Mouse (Mus musculus) Patski (cell line): ENCODE results near the gene Nkx2-2. TPM values are rescaled to one million over a fixed set of nuclear protein-coding genes. Genes with fewer than 3 reads are reported as not detected.

Source experiments
- ATAC-seq: fragments of 100-300 bp; one replicate; pipeline ENCODE4 v1.8.0; 2021
- CTCF ChIA-PET: fragments of 350-600 bp; sonication (Branson Sonifier 250); formaldehyde crosslinking; loops from one replicate; lab custom pipeline; 2022; ENCODE audit warnings: inconsistent platforms; lab: Charles Lee
- POLR2A ChIA-PET: fragments of 350-600 bp; sonication (Branson Sonifier 250); formaldehyde crosslinking; loops from one replicate; lab custom pipeline; 2022; ENCODE audit warnings: antibody characterized with exemption, inconsistent platforms; lab: Charles Lee
- DNase-seq: peaks from one replicate; pipeline ENCODE4 v3.0.0-alpha.2; 2011; ENCODE audit warnings: low read depth, low spot score
- H3K27me3 ChIP-seq: fragments of 371-371 bp; one replicate; pipeline ENCODE4 v1.5.1; 2021
- CTCF ChIP-seq: fragments of 100-300 bp; IDR thresholded peaks from one replicate; pipeline ENCODE4 v1.5.1; 2021
- in situ Hi-C: fragments of 300-500 bp; cut with MboI; formaldehyde crosslinking; loops from 3 replicates; pipeline ENCODE4 v1.11.1; 2018; ENCODE audit warnings: low pct_unique_long_range_greater_than_20kb, mixed read lengths
- polyA plus RNA-seq: library from polyadenylated mRNA; unstranded; gene quantifications from one replicate; pipeline ENCODE4 v1.2.3, GENCODE M21; 2021

Nkx2-2 gene
- polyA plus RNA-seq, 1 experiment from 2014 or later, result not detected

DNA sequence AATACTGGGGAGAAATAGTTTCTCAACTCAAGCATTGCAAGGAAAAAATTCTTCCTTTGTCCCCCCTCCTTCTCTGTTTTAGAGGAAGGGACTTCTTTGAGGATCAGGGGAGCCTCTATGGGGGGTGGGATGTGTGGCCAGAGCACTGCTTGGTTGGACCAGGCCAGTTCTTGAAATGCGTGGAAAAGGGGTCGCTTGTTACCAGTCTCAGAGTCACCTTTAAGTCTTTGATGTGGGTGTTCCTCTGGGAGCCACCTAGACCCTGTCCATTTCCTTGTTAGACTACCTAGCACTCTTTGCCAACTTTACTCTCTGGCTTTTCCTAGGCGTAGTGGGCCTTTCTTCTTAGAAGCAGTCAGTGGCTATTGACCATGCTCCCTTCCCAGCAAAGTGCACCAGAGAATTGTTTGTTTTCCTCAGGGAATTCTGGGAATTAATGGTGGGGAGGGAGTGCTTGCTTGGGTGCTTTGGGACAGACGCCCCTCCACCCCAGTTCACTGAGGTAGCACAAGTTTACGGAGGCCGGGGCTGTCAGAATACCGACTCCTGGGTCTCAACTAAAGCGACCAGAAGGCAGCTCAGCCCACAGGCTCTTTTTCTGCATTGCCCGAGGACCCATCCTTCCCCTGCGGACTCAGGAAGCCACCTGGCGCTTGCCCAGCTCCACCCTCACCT is 5.0 kb downstream of the Nkx2-2 start:
- DNase-seq (no peak), ATAC-seq (no peak)
- POLR2A ChIA-PET, result no interaction called here
- CTCF ChIA-PET, result no interaction called here
- in situ Hi-C loops, result loop anchor here (25.0 kb wide), 1 partner anchor 702 kb away; no protein-coding TSS in a partner anchor
- TF ChIP-seq CTCF, result no peak
- peaks cover 71% of the 10 kb centered on the region for H3K27me3 ChIP-seq

DNA sequence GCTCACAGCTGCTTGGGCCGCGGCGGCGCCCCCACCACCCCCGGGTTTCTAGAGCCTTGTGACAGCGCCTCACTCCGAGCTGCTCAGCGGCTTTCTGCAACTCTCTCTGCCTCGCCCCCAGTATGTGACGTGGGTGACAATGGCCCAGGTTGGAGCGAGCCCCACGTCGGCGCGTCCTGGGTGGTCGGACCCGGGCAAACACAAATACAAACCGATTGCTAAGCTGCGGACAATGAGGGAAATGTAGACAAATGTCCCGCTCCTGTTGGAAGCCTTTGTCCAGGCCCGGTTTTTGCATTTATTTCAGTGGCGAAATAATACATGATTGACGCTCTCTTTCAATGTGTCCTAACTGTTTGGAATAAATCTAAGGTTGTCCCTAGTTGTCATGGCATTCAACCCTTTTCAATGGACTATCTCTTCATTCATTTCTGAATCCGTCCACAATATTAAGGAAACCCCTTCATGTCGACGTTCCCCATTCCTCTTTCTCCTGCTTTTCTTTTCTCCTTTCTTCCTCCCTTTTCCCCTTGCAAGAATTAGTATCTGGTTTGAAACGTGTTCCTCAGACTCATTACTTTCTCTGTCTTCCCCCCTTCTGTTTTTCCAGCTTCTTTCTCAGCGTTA is 5.9 kb downstream of the Nkx2-2 start:
- CTCF ChIA-PET, result no interaction called here
- peaks cover 68% of the 10 kb centered on the region for H3K27me3 ChIP-seq
- DNase-seq (no peak), ATAC-seq (no peak)
- no peak for TF ChIP-seq CTCF
- POLR2A ChIA-PET, result no interaction called here
- in situ Hi-C loops, result loop anchor here (25.0 kb wide), 1 partner anchor 701 kb away; no protein-coding TSS in a partner anchor

DNA sequence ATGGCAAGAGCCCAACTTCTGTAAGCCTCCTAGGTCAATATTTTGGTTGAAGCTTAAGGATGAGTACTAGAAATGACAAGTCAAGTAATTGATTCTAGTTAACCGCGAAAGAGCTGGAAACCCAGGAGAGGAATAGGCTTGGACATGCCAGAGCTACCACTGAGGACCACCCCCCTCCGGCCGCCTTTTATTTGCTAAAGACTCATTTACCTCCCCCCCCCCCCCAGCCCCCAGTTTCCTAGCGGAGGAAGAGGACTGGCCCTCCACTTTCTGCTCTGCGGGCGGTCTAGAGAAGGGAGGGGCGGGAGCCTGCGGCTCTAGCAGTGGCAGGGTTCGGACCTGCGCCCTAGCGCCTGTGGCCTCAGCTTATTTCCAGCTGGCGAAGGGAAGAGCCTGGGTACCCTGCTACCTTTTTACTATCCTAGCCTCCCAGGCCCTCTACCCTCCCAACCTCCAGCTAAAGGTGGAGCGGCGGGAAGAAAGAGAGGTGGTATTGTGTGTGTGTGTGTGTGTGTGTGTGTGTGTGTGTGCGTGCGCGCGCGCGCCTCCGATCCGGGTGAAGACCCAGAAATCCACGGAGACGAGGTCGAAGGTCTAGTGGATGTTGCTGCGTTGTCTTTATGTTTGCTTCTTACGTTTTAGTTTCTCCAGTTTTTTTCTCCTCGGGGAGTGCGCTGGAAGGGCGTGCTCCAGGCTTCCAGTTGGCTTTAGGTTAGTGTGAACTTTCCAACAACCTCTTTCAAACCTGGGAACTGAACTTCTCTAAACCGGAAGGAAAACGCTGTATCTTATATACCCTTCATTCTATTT is 6.8 kb downstream of the Nkx2-2 start:
- peaks cover 59% of the 10 kb centered on the region for H3K27me3 ChIP-seq
- DNase-seq (no peak), ATAC-seq (no peak)
- POLR2A ChIA-PET, result no interaction called here
- CTCF ChIA-PET, result no interaction called here
- no peak for TF ChIP-seq CTCF
- in situ Hi-C loops, result loop anchor here (25.0 kb wide), 1 partner anchor 700 kb away; no protein-coding TSS in a partner anchor

DNA sequence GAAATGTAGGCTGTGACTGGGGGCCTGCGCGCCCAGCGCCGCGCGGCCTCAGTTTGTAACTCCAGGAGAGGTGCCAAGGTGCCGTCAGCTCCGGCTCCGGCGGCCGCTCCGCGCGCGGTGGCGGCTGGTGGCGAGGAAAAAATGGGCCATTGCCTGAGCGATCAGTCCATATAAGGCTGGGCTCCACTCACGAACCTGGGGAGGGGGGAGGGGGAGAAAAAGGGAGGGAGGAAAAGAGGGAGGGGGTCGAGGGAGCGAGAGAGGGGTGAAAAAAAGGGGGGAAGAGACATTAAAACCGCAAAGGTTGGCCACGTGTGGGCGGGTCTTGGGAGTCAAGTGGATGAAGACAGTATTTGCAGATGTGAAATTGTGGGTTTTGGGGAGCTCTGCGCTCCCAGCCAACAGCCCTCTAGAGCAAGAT is 7.8 kb downstream of the Nkx2-2 start:
- no peak for ATAC-seq
- POLR2A ChIA-PET, result no interaction called here
- H3K27me3 ChIP-seq, result peaks cover 64% of the 10 kb centered on the region
- in situ Hi-C loops, result loop anchor here (25.0 kb wide), 1 partner anchor 699 kb away; no protein-coding TSS in a partner anchor
- CTCF ChIA-PET, result no interaction called here
- no peak for TF ChIP-seq CTCF
- DNase-seq, result no peak

DNA sequence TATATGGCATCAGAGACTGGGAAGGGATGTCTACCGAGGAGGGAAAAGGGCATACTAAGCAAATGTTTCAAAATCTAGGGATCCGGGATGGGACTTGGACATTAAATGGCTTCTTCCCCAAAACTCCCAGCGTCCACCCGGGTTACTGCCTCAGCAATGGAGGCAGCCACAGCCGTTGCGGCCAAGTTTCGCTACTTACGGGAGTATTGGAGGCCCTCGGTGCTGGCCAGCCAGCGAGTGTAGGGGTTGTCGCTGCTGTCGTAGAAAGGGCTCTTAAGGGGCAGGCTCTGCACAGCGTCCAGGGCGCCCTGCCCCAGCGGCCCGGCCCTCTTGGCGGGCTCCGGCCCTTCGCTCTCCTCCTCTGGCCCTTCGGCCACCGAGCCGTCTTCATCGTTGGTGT is 8.5 kb downstream of the Nkx2-2 start:
- peaks cover 62% of the 10 kb centered on the region for H3K27me3 ChIP-seq
- in situ Hi-C loops, result loop anchor here (25.0 kb wide), 1 partner anchor 698 kb away; no protein-coding TSS in a partner anchor
- ATAC-seq (no peak), DNase-seq (no peak)
- ChIA-PET CTCF (no interaction called here), POLR2A (no interaction called here)
- TF ChIP-seq CTCF, result no peak

DNA sequence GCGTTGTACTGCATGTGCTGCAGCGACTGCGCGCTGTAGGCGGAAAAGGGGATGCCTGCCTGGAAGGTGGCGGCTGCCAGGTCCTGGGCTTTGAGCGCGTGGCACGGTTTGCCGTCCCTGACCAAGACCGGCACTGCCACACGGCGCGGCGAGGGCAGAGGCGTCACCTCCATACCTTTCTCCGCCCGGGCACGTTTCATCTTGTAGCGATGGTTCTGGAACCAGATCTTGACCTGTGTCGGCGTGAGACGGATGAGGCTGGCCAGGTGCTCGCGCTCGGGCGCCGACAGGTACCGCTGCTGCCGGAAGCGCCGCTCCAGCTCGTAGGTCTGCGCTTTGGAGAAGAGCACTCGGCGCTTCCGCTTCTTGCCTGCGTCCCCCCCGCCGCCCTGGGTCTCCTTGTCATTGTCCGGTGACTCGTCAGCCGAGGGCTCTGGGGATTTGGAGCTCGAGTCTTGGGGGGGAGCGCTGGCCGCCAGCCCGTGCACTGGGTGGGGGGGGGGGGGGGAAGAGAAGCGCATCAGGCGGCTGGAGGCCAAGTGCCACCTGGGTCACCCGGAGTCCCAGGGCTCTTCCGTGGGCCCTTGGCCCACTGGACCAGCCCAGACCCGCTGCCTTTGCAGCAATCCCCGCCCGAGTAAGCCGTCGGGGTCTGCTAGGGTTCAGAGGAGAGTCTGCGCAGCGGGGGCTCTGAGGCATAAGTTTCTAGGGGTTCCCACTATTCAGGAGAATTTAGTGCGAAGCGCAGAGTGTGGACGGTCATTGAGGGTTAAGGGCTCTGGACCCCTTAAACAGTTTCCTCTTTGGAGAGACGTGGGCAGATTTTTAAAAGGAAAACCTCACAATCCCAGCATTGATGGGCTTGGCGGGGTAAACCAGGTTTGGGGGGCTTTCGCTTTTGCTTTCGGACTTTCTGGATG is 9.7 kb downstream of the Nkx2-2 start:
- ATAC-seq (no peak), DNase-seq (no peak)
- in situ Hi-C loops, result loop anchor here (25.0 kb wide), 1 partner anchor 697 kb away; no protein-coding TSS in a partner anchor
- peaks cover 50% of the 10 kb centered on the region for H3K27me3 ChIP-seq
- ChIA-PET POLR2A (no interaction called here), CTCF (no interaction called here)
- no peak for TF ChIP-seq CTCF

DNA sequence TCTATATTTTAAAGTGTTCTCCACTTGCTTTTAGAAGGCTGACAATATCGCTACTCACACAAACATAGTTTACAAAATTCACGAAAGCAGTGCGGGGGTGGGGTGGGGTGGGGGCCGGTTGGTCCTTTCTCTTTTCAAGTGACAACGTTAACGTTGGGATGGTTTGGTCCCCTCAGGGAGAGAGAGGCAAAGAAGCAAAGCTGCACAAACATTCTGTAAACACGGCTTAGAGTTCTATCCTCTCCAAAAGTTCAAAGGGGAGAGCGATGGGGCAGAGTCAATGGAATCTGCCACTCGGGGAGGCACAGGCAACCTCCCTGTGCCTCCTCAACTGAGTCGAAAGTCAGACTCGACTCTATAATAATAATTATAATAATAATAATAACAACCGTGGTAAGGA is 10.5 kb downstream of the Nkx2-2 start:
- peaks cover 46% of the 10 kb centered on the region for H3K27me3 ChIP-seq
- ChIA-PET CTCF (interaction anchor here (1.5 kb wide), 1 partner anchor 19 kb away, joined by 3 read pairs; no protein-coding TSS in a partner anchor), POLR2A (no interaction called here)
- ATAC-seq (no peak), DNase-seq (no peak)
- no peak for TF ChIP-seq CTCF
- in situ Hi-C loops, result loop anchor here (25.0 kb wide), 1 partner anchor 696 kb away; no protein-coding TSS in a partner anchor

DNA sequence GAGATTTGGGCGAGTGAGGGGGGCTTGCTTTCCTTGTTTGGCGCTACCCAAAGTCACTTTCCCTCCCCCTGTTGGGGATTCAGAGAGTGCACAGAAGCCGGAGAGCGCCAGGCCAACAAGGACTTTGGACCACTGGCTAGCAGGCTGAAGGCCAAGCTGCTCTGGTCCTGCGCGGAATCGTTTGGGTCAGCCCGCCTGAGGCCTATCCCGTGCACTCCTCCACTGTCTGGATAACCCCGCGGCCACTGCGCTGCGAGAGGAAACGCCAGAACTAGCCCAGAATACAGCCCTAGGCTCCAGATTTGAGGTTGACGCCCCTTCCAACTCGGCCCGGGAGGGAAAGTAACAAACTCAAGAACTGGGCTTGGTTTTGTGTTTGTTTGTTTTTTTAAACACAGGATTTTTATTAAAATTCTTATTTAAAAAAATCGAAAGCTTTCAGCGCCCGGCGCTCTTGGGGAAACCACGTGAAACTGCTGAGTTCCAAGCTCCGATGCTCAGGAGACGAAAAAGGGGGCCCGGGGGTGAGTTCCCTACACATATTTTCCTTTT is 11.3 kb downstream of the Nkx2-2 start:
- ATAC-seq (no peak), DNase-seq (no peak)
- in situ Hi-C loops, result loop anchor here (25.0 kb wide), 1 partner anchor 695 kb away; no protein-coding TSS in a partner anchor
- TF ChIP-seq CTCF, result no peak
- H3K27me3 ChIP-seq, result peaks cover 39% of the 10 kb centered on the region
- ChIA-PET POLR2A (no interaction called here), CTCF (interaction anchor here (1.5 kb wide), 1 partner anchor 20 kb away, joined by 3 read pairs; no protein-coding TSS in a partner anchor)
